Mouse (Mus musculus) neural tube, embryonic 14.5 days (tissue): ENCODE data around the gene Apol8. TPM values are rescaled to one million over a fixed set of nuclear protein-coding genes. Genes with fewer than 3 reads are reported as not detected.
"Not testable (repeated sequence)": the region's sequence is repeated elsewhere in the genome, so short reads cannot be mapped to it uniquely, and the experiment has no call there.

ENCODE experiments used
- ATAC-seq: fragments of 200-750 bp; cut with Nextera tagmentation; 2 replicates; pipeline ENCODE4 v1.8.0; 2017; ENCODE audit warnings: low read depth, mild to moderate bottlenecking, moderate TSS enrichment, moderate library complexity
- H3K27ac ChIP-seq: fragments of 300-500 bp; sonication (generic); 2 replicates; pipeline ENCODE4 v1.5.1; 2014; ENCODE audit warnings: low read depth, mild to moderate bottlenecking, control low read depth, low read length, moderate library complexity, mixed read lengths
- H3K27me3 ChIP-seq: fragments of 300-500 bp; sonication (generic); 2 replicates; pipeline ENCODE4 v1.6.1; 2014; ENCODE audit warnings: low read length; ENCODE audit not compliant: control insufficient read depth, insufficient read depth
- H3K36me3 ChIP-seq: fragments of 300-500 bp; sonication (generic); 2 replicates; pipeline ENCODE4 v1.6.1; 2014; ENCODE audit warnings: low read length, mixed read lengths; ENCODE audit not compliant: control insufficient read depth, insufficient read depth
- H3K4me1 ChIP-seq: fragments of 300-500 bp; sonication (generic); 2 replicates; pipeline ENCODE4 v1.6.1; 2014; ENCODE audit warnings: low read length; ENCODE audit not compliant: control insufficient read depth, insufficient read depth
- H3K4me2 ChIP-seq: fragments of 300-500 bp; sonication (generic); 2 replicates; pipeline ENCODE4 v1.6.1; 2014; ENCODE audit warnings: mild to moderate bottlenecking, low read depth, low read length, control low read depth
- H3K4me3 ChIP-seq: fragments of 300-500 bp; sonication (generic); 2 replicates; pipeline ENCODE4 v1.5.1; 2014; ENCODE audit warnings: low read depth, low read length, control low read depth, mixed read lengths
- H3K9ac ChIP-seq: fragments of 300-500 bp; sonication (generic); replicated peaks from 2 replicates; pipeline ENCODE4 v1.6.1; 2014; ENCODE audit warnings: low read depth, mild to moderate bottlenecking, control low read depth, low read length, mixed read lengths
- H3K9me3 ChIP-seq: fragments of 300-500 bp; sonication (generic); 2 replicates; pipeline ENCODE4 v1.6.1; 2016; ENCODE audit warnings: low read length; ENCODE audit not compliant: control insufficient read depth
- WGBS: fragments of 180-500 bp; shearing (Covaris S2); extraction: QIAGEN DNeasy Blood & Tissue Kit; methylation state at CpG from one replicate; pipeline ENCODE4 v1.1.7; 2014; 5-methylcytosine and 5-hydroxymethylcytosine counted together
- polyA plus RNA-seq: library from polyadenylated mRNA; unstranded; fragments of >200 nt; fragmentation: Nextera tagmentation; extraction: Ambion mirVana; gene quantifications from 2 replicates; pipeline ENCODE4 v1.2.1, GENCODE M21; 2014

Gene Apol8
- polyA plus RNA-seq, 1 experiment from 2014 or later, result 0.07 TPM

DNA sequence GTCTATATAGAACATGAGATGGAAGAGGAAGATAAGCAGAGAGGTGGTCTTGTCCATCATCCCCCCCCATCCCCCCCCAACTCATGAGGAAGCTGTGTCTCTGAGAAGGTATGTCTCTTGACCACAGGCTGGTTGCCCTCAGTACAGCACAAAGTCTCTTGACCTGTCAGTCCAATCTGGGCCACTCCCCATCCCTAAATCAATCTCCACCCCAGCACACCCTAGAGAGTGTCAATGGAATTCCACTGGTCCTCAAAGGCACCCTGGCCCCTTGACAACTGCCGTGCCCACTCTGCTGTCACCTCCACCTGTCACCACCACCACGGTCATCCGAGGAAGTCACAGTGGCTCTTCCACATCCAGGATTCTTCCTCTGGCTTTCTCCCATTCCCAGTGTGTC, 8.4 kb downstream of the Apol8 start:
- Histone ChIP-seq H3K36me3 (no peaks in the 10 kb centered on the region), H3K9me3 (no peaks in the 10 kb centered on the region), H3K4me2 (no peak overlapping the region), H3K4me1 (no peaks in the 10 kb centered on the region), H3K4me3 (no peak overlapping the region), H3K9ac (no peak overlapping the region), H3K27me3 (no peaks in the 10 kb centered on the region), H3K27ac (no peak overlapping the region)
- 83% methylated on average over 3 of the region's 3 CpGs for WGBS
- no peak for ATAC-seq

DNA sequence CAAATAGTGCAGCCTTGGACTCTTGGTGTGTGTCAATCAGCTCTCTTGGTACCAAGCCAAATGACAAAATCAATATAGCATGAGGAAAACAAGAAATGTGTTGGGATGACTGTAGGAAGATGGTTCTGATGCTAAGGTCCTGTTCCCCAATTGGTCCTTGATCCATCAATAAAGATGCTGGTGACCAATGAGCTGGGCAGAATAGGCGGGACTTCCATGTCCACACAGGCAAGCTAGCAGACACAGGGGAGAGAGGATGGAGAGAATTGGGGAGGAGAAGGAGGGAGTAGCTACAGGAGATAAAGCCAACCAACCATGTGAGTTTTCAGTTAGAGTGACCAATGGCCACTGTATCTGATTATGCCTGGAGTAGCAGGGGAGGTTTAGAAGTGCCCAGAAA, 10.5 kb downstream of the Apol8 start:
- 93% methylated on average over 1 of the region's 1 CpGs for WGBS
- no peak overlapping the region for H3K4me2 ChIP-seq
- no peak overlapping the region for H3K9ac ChIP-seq
- no peak for ATAC-seq
- no peaks in the 10 kb centered on the region for H3K4me1 ChIP-seq
- H3K9me3 ChIP-seq, result no peaks in the 10 kb centered on the region
- no peaks in the 10 kb centered on the region for H3K36me3 ChIP-seq
- no peak overlapping the region for H3K27ac ChIP-seq
- no peaks in the 10 kb centered on the region for H3K27me3 ChIP-seq
- H3K4me3 ChIP-seq, result no peak overlapping the region

DNA sequence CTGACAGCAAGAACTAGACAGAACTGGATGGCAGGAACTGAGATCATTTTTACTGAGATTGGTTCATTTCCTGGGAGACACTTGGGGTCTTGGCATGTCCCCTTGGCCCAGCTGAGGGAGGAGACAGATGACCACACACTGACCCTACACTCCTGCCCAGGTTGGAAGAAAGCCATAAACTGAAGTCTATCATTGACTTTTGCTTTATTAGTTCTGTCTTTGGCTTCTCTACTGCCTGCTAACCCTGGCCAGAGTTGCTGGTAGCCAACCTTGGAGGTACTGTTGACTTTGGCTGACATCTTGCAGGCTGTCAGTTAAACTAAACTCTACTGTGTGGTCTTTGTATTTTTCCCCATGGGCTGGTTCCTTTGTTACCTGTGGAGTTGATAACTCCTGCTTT, 11.7 kb downstream of the Apol8 start:
- H3K4me1 ChIP-seq, result no peaks in the 10 kb centered on the region
- H3K4me3 ChIP-seq, result no peak overlapping the region
- H3K36me3 ChIP-seq, result no peaks in the 10 kb centered on the region
- no peak overlapping the region for H3K27ac ChIP-seq
- no peak for ATAC-seq
- no peaks in the 10 kb centered on the region for H3K27me3 ChIP-seq
- H3K9ac ChIP-seq, result no peak overlapping the region
- no peak overlapping the region for H3K4me2 ChIP-seq
- H3K9me3 ChIP-seq, result no peaks in the 10 kb centered on the region

DNA sequence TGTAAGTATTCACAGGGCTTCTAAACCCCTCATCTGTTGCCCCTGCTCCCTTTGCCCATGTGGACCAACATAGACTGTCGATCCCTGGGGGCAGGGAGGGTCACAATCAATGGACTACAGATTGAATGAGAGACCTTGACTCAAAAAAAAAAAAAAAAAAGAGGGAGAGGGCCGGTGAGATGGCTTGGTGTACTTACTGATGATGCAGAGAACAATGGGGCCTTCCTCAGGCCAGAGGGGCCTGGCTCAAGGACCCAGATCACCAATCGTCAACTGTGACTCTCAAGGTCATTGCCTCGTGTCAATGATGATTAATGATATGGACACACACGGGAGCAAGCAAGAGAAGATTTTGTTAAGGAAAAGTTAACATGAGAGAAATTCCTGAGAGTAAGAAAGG, 12.2 kb downstream of the Apol8 start:
- no peak overlapping the region for H3K27ac ChIP-seq
- H3K4me3 ChIP-seq, result no peak overlapping the region
- no peak for ATAC-seq
- H3K4me1 ChIP-seq, result no peaks in the 10 kb centered on the region
- no peaks in the 10 kb centered on the region for H3K36me3 ChIP-seq
- no peaks in the 10 kb centered on the region for H3K27me3 ChIP-seq
- no peak overlapping the region for H3K9ac ChIP-seq
- 31% methylated on average over 5 of the region's 5 CpGs for WGBS
- H3K4me2 ChIP-seq, result no peak overlapping the region
- no peaks in the 10 kb centered on the region for H3K9me3 ChIP-seq

DNA sequence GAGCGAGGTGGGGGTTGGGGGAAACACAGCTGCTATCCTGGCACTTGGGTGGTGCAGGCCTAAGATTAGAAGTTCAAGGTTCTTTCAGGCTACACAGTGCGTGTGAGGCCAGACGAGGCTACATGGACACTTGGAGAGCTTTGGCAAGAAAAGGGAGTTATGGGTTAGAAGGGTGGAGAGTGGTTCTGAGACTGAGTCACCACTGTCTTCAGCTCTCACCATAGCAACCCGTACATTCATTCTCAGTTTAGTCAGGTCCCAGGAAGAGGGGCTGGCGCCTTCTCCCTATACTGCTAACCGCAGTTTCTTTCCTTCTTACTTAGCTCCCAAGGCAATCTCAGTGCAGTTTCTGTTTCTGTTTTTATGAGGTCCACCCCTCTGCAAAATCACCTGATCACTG, 15.2 kb downstream of the Apol8 start:
- H3K4me3 ChIP-seq, H3K36me3 ChIP-seq, H3K27me3 ChIP-seq, H3K9ac ChIP-seq, ATAC-seq, H3K9me3 ChIP-seq, H3K4me2 ChIP-seq, H3K4me1 ChIP-seq, H3K27ac ChIP-seq: not testable (repeated sequence)
- WGBS, result 88% methylated on average over 6 of the region's 6 CpGs

DNA sequence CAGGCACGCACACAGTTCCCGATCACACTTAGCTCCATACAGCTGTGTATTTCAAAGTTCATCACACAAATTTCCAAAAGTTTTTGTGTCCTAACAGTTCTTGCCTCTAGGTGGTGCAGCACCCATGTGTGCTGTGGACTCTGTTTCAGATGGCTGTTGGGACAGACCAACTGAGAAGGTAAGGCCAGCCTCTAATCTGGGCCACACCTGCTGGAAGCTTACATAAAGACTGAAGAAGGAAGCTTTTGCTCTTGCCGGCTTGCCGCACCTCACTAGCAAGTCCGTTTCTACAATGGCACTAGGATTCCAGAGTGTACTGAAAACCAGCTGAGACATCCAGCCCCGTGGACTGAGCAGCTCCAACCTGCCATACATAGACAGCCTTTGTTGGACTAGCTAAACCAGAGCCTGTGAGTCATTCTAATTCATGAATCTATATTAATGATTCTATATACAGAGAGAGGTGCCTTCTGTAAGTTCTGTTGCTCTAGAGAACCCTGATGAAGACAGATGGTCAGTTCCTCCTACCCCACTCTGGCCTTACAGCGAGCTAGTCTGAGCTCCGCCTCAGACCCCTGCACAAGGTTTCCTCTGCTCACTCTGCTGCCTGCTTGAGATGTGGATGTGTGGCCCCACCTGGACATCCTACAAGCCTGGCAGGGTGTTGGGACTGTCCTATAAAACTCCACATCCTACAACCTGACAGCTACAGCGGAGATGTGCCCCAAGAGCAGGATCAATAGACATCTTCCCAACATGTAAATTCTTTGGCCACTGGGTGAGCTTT, 16.1 kb downstream of the Apol8 start:
- no peaks in the 10 kb centered on the region for H3K9me3 ChIP-seq
- ATAC-seq, result no peak
- H3K9ac ChIP-seq, result no peak overlapping the region
- H3K4me2 ChIP-seq, result no peak overlapping the region
- H3K27ac ChIP-seq, result no peak overlapping the region
- no peaks in the 10 kb centered on the region for H3K27me3 ChIP-seq
- 83% methylated on average over 9 of the region's 9 CpGs for WGBS
- no peaks in the 10 kb centered on the region for H3K36me3 ChIP-seq
- H3K4me3 ChIP-seq, result no peak overlapping the region
- H3K4me1 ChIP-seq, result no peaks in the 10 kb centered on the region

DNA sequence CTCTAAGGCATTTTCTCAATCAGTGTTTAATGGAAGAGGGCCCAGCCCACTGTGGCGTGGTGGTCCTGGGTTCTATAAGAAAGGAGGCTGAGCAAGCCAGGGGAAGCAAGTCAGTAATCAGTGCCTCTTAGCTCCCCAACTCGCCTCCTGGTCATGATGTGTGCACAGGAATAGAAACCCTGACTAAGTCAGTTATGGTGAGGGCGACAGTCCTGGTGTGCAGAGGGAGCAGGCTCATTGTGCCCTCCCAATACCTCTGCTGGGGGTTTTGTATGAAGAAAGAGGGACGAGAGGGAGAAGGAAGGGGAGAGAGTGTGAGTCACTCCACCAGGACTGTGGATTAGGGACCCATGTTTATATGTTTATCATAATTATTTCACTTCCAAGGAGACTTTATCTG, 22.9 kb downstream of the Apol8 start:
- WGBS, result 70% methylated on average over 4 of the region's 4 CpGs

DNA sequence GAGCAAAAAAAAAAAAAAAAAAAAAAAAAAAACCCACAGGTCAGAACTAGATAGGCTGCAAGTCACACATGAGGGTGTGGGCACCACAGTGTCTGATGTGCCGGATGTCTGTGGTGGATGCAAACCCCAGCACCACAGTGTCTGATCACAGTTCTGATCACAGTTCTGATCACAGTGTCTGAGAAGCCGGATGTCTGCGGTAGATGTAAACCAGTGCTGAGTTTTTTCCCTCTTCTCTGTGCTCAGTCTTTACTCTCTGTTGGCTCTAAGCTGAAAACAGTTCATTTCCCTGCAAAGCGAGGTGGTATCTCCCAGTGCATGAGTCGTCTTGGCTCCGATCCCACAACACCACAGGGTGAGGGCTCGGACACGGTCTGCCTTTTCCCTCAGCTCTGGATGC, 23.4 kb downstream of the Apol8 start:
- H3K4me1 ChIP-seq, ATAC-seq, H3K9ac ChIP-seq, H3K27ac ChIP-seq, H3K27me3 ChIP-seq, H3K4me3 ChIP-seq, H3K4me2 ChIP-seq, H3K9me3 ChIP-seq, H3K36me3 ChIP-seq: not testable (repeated sequence)
- 76% methylated on average over 8 of the region's 8 CpGs for WGBS

More for the DNA sequence above, 22.9 kb downstream of the Apol8 start:
- not testable (repeated sequence) for H3K27ac ChIP-seq, H3K27me3 ChIP-seq, H3K4me1 ChIP-seq, H3K4me3 ChIP-seq, H3K36me3 ChIP-seq, ATAC-seq, H3K9me3 ChIP-seq, H3K4me2 ChIP-seq, H3K9ac ChIP-seq

DNA sequence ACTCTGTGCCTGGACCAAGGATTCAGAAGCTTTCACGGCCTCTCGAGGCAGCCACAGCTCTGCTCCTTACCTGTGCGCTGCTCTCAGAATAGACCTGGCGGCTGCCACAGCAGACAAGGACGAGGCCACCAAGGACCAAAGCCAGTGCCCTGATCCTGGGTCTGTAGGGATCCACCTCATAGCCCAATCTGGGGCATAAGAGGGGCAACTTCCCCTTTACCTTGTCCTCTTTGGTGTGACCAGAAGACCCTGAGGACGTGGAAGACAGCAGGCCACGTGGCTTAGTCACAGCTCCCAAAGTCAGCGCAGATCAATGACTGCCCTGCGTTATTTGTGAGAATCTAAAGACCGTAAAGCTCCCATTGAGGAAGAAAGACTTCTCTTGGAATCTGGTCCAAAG, 24.0 kb downstream of the Apol8 start:
- ATAC-seq, H3K9me3 ChIP-seq, H3K27ac ChIP-seq, H3K4me2 ChIP-seq, H3K9ac ChIP-seq, H3K4me1 ChIP-seq, H3K36me3 ChIP-seq, H3K4me3 ChIP-seq, H3K27me3 ChIP-seq: not testable (repeated sequence)
- 69% methylated on average over 10 of the region's 10 CpGs for WGBS
